Mouse (Mus musculus): Measurements from ENCODE around the gene St6galnac3. TPM values are rescaled to one million over a fixed set of nuclear protein-coding genes. Genes with fewer than 3 reads are reported as not detected.

Gene St6galnac3
- polyA plus RNA-seq, 1 experiment from 2014 or later: 22.7 TPM

- ATAC-seq (replicated peaks): 0 out of 2 replicates have a peak, but pooled peaks have one; percentile 56
- WGBS: 63% methylated on average over 4 of the region's 4 CpGs
- H3K4me1 ChIP-seq: 0 out of 2 replicates have a peak, but pooled peaks cover 4% of the 10 kb centered on the region
Measured at GRCm38 (mm10) chr3:153176749-153177148, 548.2 kb downstream of the St6galnac3 start.

GRCm38 (mm10) chr3:153176325-153176724 is 548.6 kb downstream of the St6galnac3 start:
- no peak for ATAC-seq (replicated peaks)
- H3K36me3 ChIP-seq (replicated peaks): no peaks in the 10 kb centered on the region
- no peak overlapping the region for H3K4me2 ChIP-seq
- no peaks in the 10 kb centered on the region for H3K9me3 ChIP-seq
- no peak overlapping the region for H3K9ac ChIP-seq
- H3K4me1 ChIP-seq: 0 out of 2 replicates have a peak, but pooled peaks cover 4% of the 10 kb centered on the region
- WGBS: 27% methylated on average over 6 of the region's 6 CpGs
- no peak overlapping the region for H3K4me3 ChIP-seq
- H3K27ac ChIP-seq: peak overlapping the region; percentile 24; the same call in 1 of the 2 replicates
- no peaks in the 10 kb centered on the region for H3K27me3 ChIP-seq (replicated peaks)

More at GRCm38 (mm10) chr3:153176749-153177148, 548.2 kb downstream of the St6galnac3 start:
- H3K27ac ChIP-seq: no peak overlapping the region
- H3K9ac ChIP-seq: no peak overlapping the region
- no peaks in the 10 kb centered on the region for H3K27me3 ChIP-seq (replicated peaks)
- H3K4me3 ChIP-seq: no peak overlapping the region
- H3K36me3 ChIP-seq (replicated peaks): no peaks in the 10 kb centered on the region
- H3K9me3 ChIP-seq: no peaks in the 10 kb centered on the region
- no peak overlapping the region for H3K4me2 ChIP-seq

DNA sequence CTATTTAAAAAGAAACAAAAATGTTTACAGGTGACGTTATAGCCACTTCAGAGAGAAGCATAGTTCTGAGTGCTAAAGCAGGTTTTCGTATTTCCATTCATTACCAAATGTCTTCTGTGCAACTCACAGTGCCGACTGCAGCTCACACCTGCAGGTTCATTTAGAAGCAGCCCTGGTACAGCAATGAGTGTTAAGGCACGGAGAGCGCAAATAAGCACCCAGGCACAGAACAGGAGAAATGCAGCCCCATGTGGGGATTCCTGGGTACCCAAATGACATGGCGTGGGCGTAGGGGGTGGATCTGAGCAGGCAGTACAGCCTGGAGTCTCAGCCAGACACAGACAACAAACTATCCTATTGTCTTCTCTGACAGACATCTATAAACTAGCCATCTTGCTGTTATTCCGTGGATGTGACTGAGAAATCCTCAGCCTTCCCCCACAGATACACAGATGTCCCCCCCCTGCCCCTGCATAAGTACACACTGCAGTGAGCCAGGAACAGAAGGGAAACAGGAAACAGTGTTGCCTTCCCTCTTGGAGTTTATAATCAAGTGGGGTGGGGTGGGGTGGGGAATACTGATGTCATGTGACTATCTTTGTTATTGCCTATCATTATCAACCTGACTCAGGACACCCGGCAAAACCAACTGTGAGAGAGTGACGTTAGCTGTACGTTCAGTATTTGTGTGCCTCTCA is 550.5 kb downstream of the St6galnac3 start:
- no peak for ATAC-seq (replicated peaks)
- Histone ChIP-seq H3K4me1 (0 out of 2 replicates have a peak, but pooled peaks cover 4% of the 10 kb centered on the region), H3K27me3 (replicated peaks) (no peaks in the 10 kb centered on the region), H3K4me2 (no peak overlapping the region), H3K9me3 (no peaks in the 10 kb centered on the region), H3K36me3 (replicated peaks) (no peaks in the 10 kb centered on the region), H3K4me3 (no peak overlapping the region), H3K27ac (no peak overlapping the region), H3K9ac (no peak overlapping the region)
- 90% methylated on average over 11 of the region's 11 CpGs for WGBS

DNA sequence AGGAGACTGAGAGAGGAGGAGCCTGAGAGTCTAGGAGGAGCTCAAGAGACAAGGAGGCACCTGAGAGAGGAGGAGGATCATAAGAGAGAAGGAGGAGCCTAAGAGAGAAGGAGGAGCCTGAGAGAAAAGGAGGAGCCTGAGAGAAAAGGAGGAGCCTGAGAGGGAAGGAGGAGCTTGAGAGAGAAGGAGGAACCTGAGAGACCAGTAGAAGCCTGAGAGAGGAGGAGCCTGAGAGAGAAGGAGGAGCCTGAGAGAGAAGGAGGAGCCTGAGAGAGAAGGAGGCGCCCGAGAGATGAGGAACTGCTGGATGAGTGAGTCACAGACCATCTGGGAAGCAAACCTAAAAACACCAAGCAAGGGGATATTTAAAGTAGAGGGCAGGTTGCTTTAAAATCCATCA is 551.4 kb downstream of the St6galnac3 start:
- Histone ChIP-seq H3K36me3 (replicated peaks) (no peaks in the 10 kb centered on the region), H3K27me3 (replicated peaks) (no peaks in the 10 kb centered on the region), H3K4me2 (no peak overlapping the region), H3K9ac (no peak overlapping the region), H3K27ac (no peak overlapping the region), H3K4me3 (no peak overlapping the region), H3K4me1 (0 out of 2 replicates have a peak, but pooled peaks cover 4% of the 10 kb centered on the region), H3K9me3 (no peaks in the 10 kb centered on the region)
- ATAC-seq (replicated peaks): no peak
- 87% methylated on average over 2 of the region's 2 CpGs for WGBS

DNA sequence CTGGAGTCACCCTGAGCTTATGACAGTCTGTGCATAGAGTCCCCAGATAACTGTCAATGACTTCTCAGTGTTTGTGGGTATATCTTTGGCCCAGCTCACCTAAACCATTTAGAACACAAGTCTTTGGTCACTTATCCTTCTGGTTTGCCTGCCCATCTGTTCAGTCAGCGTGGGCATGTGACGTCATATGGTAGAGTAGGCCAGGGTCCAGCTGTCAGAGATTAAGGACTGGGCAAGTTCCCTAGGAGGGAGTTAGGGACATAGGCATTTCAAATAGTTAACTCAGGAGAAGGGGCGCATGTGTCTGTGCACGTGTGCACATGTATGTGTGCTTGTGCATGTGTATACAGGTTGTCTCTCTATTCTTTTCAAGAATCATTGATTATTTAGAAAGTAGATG is 554.8 kb downstream of the St6galnac3 start:
- Histone ChIP-seq H3K9ac (no peak overlapping the region), H3K27ac (no peak overlapping the region), H3K9me3 (no peaks in the 10 kb centered on the region), H3K4me1 (no peaks in the 10 kb centered on the region), H3K4me3 (no peak overlapping the region), H3K4me2 (no peak overlapping the region), H3K27me3 (replicated peaks) (no peaks in the 10 kb centered on the region), H3K36me3 (replicated peaks) (no peaks in the 10 kb centered on the region)
- ATAC-seq (replicated peaks): no peak
- WGBS: 82% methylated on average over 4 of the region's 4 CpGs

DNA sequence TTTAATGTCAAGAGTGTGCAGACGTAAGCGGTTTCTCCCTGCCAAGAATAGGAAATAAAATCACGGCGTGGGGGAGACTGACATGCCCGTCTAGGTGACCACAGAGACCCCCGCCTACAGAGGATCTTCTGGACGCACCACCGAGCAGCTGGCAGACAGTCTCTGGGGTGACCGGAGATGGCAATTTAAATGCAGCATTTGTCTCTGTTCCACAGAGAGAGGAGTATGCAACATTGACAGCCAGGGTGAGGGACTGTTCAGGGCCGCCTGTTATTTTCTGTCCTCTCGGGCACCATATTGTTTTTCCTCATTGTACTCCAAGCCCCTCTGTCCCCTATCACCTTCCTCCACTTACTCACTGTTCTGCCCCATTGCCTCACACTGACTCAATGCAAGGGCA is 555.2 kb downstream of the St6galnac3 start:
- 73% methylated on average over 11 of the region's 11 CpGs for WGBS
- H3K9ac ChIP-seq: no peak overlapping the region
- no peak overlapping the region for H3K4me3 ChIP-seq
- no peak overlapping the region for H3K4me2 ChIP-seq
- H3K9me3 ChIP-seq: no peaks in the 10 kb centered on the region
- no peak overlapping the region for H3K27ac ChIP-seq
- no peaks in the 10 kb centered on the region for H3K27me3 ChIP-seq (replicated peaks)
- ATAC-seq (replicated peaks): no peak
- no peaks in the 10 kb centered on the region for H3K4me1 ChIP-seq
- H3K36me3 ChIP-seq (replicated peaks): no peaks in the 10 kb centered on the region

GRCm38 (mm10) chr3:153161676-153162075 is 563.3 kb downstream of the St6galnac3 start:
- ATAC-seq (replicated peaks): no peak
- Histone ChIP-seq H3K9ac (no peak overlapping the region), H3K9me3 (no peaks in the 10 kb centered on the region), H3K4me3 (no peak overlapping the region), H3K4me1 (peaks cover 4% of the 10 kb centered on the region; the same call in 1 of the 2 replicates), H3K27me3 (replicated peaks) (no peaks in the 10 kb centered on the region), H3K36me3 (replicated peaks) (no peaks in the 10 kb centered on the region), H3K27ac (no peak overlapping the region), H3K4me2 (no peak overlapping the region)
- WGBS: 75% methylated on average over 9 of the region's 9 CpGs

DNA sequence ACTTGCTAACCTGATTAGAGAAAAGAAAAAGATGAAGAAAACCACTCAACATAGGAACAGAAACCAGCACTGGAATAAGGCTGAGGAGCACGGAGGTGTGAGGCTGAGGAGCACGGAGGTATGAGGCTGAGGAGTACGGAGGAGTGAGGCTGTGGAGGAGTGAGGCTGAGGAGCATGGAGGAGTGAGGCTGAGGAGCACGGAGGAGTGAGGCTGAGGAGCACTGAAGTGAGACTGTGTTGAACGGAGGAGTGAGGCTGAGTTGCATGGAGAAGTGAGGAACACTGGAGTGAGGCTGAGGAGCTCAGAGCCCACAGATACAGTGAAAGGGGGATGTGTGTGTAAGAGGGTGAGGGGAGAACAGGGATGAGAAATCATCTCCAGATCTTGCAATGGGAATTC is 564.3 kb downstream of the St6galnac3 start:
- no peaks in the 10 kb centered on the region for H3K27me3 ChIP-seq (replicated peaks)

GRCm38 (mm10) chr3:153148887-153149286 is 576.1 kb downstream of the St6galnac3 start:
- Histone ChIP-seq H3K9me3 (no peaks in the 10 kb centered on the region), H3K4me2 (no peak overlapping the region), H3K27ac (no peak overlapping the region), H3K36me3 (replicated peaks) (no peaks in the 10 kb centered on the region), H3K4me3 (no peak overlapping the region), H3K4me1 (no peaks in the 10 kb centered on the region), H3K27me3 (replicated peaks) (no peaks in the 10 kb centered on the region), H3K9ac (no peak overlapping the region)
- ATAC-seq (replicated peaks): 0 out of 2 replicates have a peak, but pooled peaks have one; percentile 33
- WGBS: 18% methylated on average over 2 of the region's 2 CpGs

More for the DNA sequence above, 564.3 kb downstream of the St6galnac3 start:
- 83% methylated on average over 5 of the region's 5 CpGs for WGBS
- no peak for ATAC-seq (replicated peaks)
- H3K27ac ChIP-seq: no peak overlapping the region
- no peaks in the 10 kb centered on the region for H3K36me3 ChIP-seq (replicated peaks)
- H3K9ac ChIP-seq: no peak overlapping the region
- H3K9me3 ChIP-seq: no peaks in the 10 kb centered on the region
- no peak overlapping the region for H3K4me2 ChIP-seq
- H3K4me3 ChIP-seq: no peak overlapping the region
- H3K4me1 ChIP-seq: peaks cover 4% of the 10 kb centered on the region; the same call in 1 of the 2 replicates

Small RNA genes lying within 50 kb of the gene (microRNA-seq; reads per million reads assigned to microRNA genes)
- gene Gm27405: not detected

Other genes with a start within 250 kb of the St6galnac3 start
- 0.06 and 0.19 TPM in 2 replicates for gene Asb17, start 119.0 kb upstream of the St6galnac3 start, polyA plus RNA-seq (2015; fragmentation: Nextera tagmentation; extraction: Ambion mirVana)
- gene Msh4, start 181.0 kb upstream of the St6galnac3 start, polyA plus RNA-seq (2015; fragmentation: Nextera tagmentation; extraction: Ambion mirVana): 0.17 and 0.22 TPM in 2 replicates
- 49.5 and 51.3 TPM in 2 replicates for gene Rabggtb, start 187.8 kb upstream of the St6galnac3 start, polyA plus RNA-seq (2015; fragmentation: Nextera tagmentation; extraction: Ambion mirVana)
- 55.8 and 56.2 TPM in 2 replicates for gene Acadm, start 219.5 kb upstream of the St6galnac3 start, polyA plus RNA-seq (2015; fragmentation: Nextera tagmentation; extraction: Ambion mirVana)
- 9.1 and 9.9 TPM in 2 replicates for gene Slc44a5, start 248.3 kb upstream of the St6galnac3 start, polyA plus RNA-seq (2015; fragmentation: Nextera tagmentation; extraction: Ambion mirVana)

Data from midbrain, embryonic 15.5 days (tissue).